Mouse (Mus musculus) liver, embryonic 14.5 days (tissue): ENCODE data around the gene Usp53. TPM values are rescaled to one million over a fixed set of nuclear protein-coding genes. Genes with fewer than 3 reads are reported as not detected.

ENCODE experiments used
- ATAC-seq: fragments of 200-750 bp; cut with Nextera tagmentation; 2 replicates; pipeline ENCODE4 v1.8.0; 2017; ENCODE audit warnings: moderate number of reproducible peaks, mild to moderate bottlenecking, moderate library complexity; ENCODE audit not compliant: insufficient read depth
- DNase-seq, 3 experiments: peaks; one replicate each; pipeline ENCODE4 v3.0.0-alpha.2; 2012 to 2013; ENCODE audit warnings: low read depth in 3 of 3, low spot score in 3 of 3
- H3K27ac ChIP-seq: fragments of 300-500 bp; sonication (generic); 2 replicates; pipeline ENCODE4 v1.5.1; 2014; ENCODE audit warnings: moderate library complexity, mild to moderate bottlenecking, control low read depth, inconsistent platforms
- H3K27me3 ChIP-seq: fragments of 300-500 bp; sonication (generic); 2 replicates; pipeline ENCODE4 v1.6.1; 2014; ENCODE audit warnings: mild to moderate bottlenecking, low read length, moderate library complexity; ENCODE audit not compliant: control insufficient read depth, insufficient read depth
- H3K36me3 ChIP-seq: fragments of 300-500 bp; sonication (generic); replicated peaks from 2 replicates; pipeline ENCODE4 v1.6.1; 2014; ENCODE audit warnings: low read depth; ENCODE audit not compliant: control insufficient read depth, insufficient read depth
- H3K4me1 ChIP-seq, 2 experiments: fragments of 200-500 bp in 1 of 2; fragments of 300-500 bp in 1 of 2; sonication (generic) in 1 of 2; replicated peaks; 2 replicates each; pipeline ENCODE4 v1.6.1; 2012 to 2014; ENCODE audit warnings: antibody characterized with exemption in 1 of 2, inconsistent platforms in 1 of 2, low read length in 1 of 2; ENCODE audit not compliant: control insufficient read depth in 2 of 2, insufficient read depth in 2 of 2
- H3K4me2 ChIP-seq: fragments of 300-500 bp; sonication (generic); 2 replicates; pipeline ENCODE4 v1.6.1; 2014; ENCODE audit warnings: low read depth, mild to moderate bottlenecking, control low read depth, moderate library complexity
- H3K4me3 ChIP-seq, 2 experiments: fragments of 200-500 bp in 1 of 2; fragments of 300-500 bp in 1 of 2; sonication (generic) in 1 of 2; 2 replicates each; pipeline ENCODE4 v1.5.1; 2012 to 2014; ENCODE audit warnings: low read depth in 2 of 2, low read length in 2 of 2, mild to moderate bottlenecking in 2 of 2, control low read depth in 1 of 2, inconsistent platforms in 1 of 2, moderate library complexity in 1 of 2; ENCODE audit not compliant: insufficient read depth in 1 of 2
- H3K9ac ChIP-seq: fragments of 300-500 bp; sonication (generic); replicated peaks from 2 replicates; pipeline ENCODE4 v1.6.1; 2014; ENCODE audit warnings: mild to moderate bottlenecking, control low read depth, moderate library complexity
- H3K9me3 ChIP-seq: fragments of 300-500 bp; sonication (generic); 2 replicates; pipeline ENCODE4 v1.6.1; 2016; ENCODE audit warnings: low read length, mixed read lengths; ENCODE audit not compliant: control insufficient read depth
- CTCF ChIP-seq: IDR thresholded peaks from 2 replicates; pipeline ENCODE4 v1.5.1; 2016; ENCODE audit warnings: antibody characterized with exemption, low read depth, control low read depth
- EP300 ChIP-seq: IDR thresholded peaks from 2 replicates; pipeline ENCODE4 v1.6.1; 2016; ENCODE audit warnings: antibody characterized with exemption, low read depth
- WGBS: fragments of 180-500 bp; shearing (Covaris S2); extraction: QIAGEN DNeasy Blood & Tissue Kit; methylation state at CpG from one replicate; pipeline ENCODE4 v1.1.7; 2014; ENCODE audit not compliant: insufficient replicate concordance; 5-methylcytosine and 5-hydroxymethylcytosine counted together
- polyA plus RNA-seq, 2 experiments: library from polyadenylated mRNA; depleted of rRNA in 1 of 2; stranded (reverse) in 1 of 2; unstranded in 1 of 2; fragments of >200 nt; fragmentation: Nextera tagmentation in 1 of 2; extraction: Ambion mirVana in 1 of 2; gene quantifications; 2 replicates each; pipeline versions ENCODE4 v1.2.1 to v1.2.3; 2012 to 2014

Usp53 gene
- polyA plus RNA-seq, 2 experiments: 0.78 to 1.6 TPM

DNA sequence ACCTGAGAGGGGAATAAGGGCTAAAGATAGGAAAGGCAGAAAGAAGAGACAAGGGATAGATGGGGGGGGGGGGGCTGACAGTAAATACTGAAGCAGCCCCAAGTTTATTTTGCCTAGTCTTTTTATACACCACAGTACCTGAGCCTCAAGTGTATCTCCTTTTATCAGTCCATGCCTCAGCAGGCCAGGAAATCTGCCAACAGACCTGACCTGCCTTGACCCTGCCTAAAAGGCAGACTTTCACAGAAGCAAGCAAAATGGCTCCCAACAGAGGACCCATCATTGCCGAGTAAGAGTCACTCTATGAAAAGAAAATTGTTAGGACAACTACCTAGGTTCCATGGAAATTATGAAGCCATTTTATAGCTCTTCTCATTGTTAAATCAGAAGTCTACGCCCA lies 76.5 kb downstream of the Usp53 start:
- Histone ChIP-seq H3K4me1 (no peaks in the 10 kb centered on the region), H3K27ac (no peak overlapping the region), H3K27me3 (no peaks in the 10 kb centered on the region), H3K4me3 (no peak overlapping the region), H3K9ac (no peak overlapping the region), H3K9me3 (no peaks in the 10 kb centered on the region), H3K4me2 (no peak overlapping the region), H3K36me3 (no peaks in the 10 kb centered on the region)
- no peak for ATAC-seq
- WGBS: 64% methylated on average over 2 of the region's 2 CpGs
- TF ChIP-seq CTCF (no peak), EP300 (no peak)
- DNase-seq: no peak

- ATAC-seq (no peak), DNase-seq (no peak)
- Histone ChIP-seq H3K27me3 (no peaks in the 10 kb centered on the region), H3K4me1 (no peaks in the 10 kb centered on the region), H3K27ac (no peak overlapping the region), H3K4me3 (no peak overlapping the region), H3K9me3 (no peaks in the 10 kb centered on the region), H3K36me3 (no peaks in the 10 kb centered on the region), H3K9ac (no peak overlapping the region), H3K4me2 (no peak overlapping the region)
- TF ChIP-seq EP300 (no peak), CTCF (peak; percentile 75)
- WGBS: 32% methylated on average over 12 of the region's 12 CpGs
Measured at GRCm38 (mm10) chr3:122903746-122904433, 80.4 kb downstream of the Usp53 start.

DNA sequence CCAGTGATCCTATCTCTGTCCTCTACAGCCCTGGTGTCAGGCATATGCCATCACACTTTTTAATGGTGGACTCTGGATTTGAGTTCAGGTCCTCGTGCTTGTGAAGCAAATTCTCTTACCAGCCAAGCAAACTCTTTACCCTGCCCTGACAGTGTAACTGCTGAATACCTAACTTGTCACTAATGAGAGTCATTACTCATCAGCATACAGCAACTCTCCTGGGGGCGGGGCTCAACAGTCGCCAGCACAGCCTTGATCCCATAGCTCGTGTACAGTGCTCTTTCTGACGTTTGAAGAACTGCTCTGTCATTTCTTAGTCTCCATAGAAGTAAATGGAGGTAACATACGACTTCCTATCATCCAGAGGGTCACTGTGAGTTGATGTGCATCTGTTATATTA lies 86.1 kb downstream of the Usp53 start:
- DNase-seq (no peak), ATAC-seq (no peak)
- Histone ChIP-seq H3K9me3 (no peaks in the 10 kb centered on the region), H3K27me3 (no peaks in the 10 kb centered on the region), H3K9ac (no peak overlapping the region), H3K36me3 (no peaks in the 10 kb centered on the region), H3K4me1 (no peaks in the 10 kb centered on the region), H3K27ac (no peak overlapping the region), H3K4me3 (no peak overlapping the region), H3K4me2 (no peak overlapping the region)
- 40% methylated on average over 6 of the region's 6 CpGs for WGBS
- no peak for TF ChIP-seq CTCF
- no peak for TF ChIP-seq EP300

GRCm38 (mm10) chr3:122895189-122895731 lies 89.0 kb downstream of the Usp53 start:
- H3K4me3 ChIP-seq: no peak overlapping the region
- no peak for ATAC-seq
- no peak overlapping the region for H3K9ac ChIP-seq
- 55% methylated on average over 11 of the region's 11 CpGs for WGBS
- DNase-seq: no peak
- H3K4me2 ChIP-seq: no peak overlapping the region
- no peaks in the 10 kb centered on the region for H3K4me1 ChIP-seq
- no peak overlapping the region for H3K27ac ChIP-seq
- H3K9me3 ChIP-seq: no peaks in the 10 kb centered on the region
- H3K36me3 ChIP-seq: no peaks in the 10 kb centered on the region
- TF ChIP-seq EP300 (no peak), CTCF (no peak)
- no peaks in the 10 kb centered on the region for H3K27me3 ChIP-seq

DNA sequence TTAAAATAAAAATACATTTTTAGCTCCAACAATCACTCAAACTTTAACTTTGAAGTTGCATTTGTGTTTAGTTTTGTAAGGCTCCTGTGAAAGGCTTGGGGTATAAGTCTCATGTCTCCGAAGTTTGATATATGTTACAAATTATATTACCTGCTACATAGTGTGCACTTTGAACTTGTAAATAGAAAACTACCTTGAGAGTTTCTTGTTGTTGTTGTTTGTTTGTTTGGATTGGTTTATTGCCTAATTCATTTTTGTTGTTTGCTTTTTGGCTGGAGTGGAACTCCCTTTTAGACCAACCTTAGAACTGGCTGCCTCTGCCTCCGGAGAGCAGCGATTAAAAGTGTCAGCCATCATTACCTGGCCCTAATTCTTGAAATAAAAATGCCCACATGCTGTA lies 89.5 kb downstream of the Usp53 start, which contains the start of gene Fabp2:
Fabp2 (plus strand) TSS at position 301 of the 400 bp plus-strand sequence.
- DNase-seq: no peak
- H3K4me3 ChIP-seq: no peak within 1 kb of the TSS
- WGBS: 74% methylated on average over 3 of the region's 3 CpGs
- no peak within 1 kb of the TSS for H3K27ac ChIP-seq
- H3K36me3 ChIP-seq: no peaks in the 10 kb centered on the region
- H3K9ac ChIP-seq: no peak within 1 kb of the TSS
- no peak within 1 kb of the TSS for H3K4me2 ChIP-seq
- H3K27me3 ChIP-seq: no peaks in the 10 kb centered on the region
- TF ChIP-seq EP300 (no peak), CTCF (no peak)
- H3K9me3 ChIP-seq: no peaks in the 10 kb centered on the region
- H3K4me1 ChIP-seq: no peaks in the 10 kb centered on the region
- no peak for ATAC-seq
